Mouse (Mus musculus): ENCODE results near the gene Dvl1. TPM values are rescaled to one million over a fixed set of nuclear protein-coding genes. Genes with fewer than 3 reads are reported as not detected.
A peak's percentile ranks its signal among the peaks of the same experiment; 100 is the strongest.

Gene Dvl1
- polyA plus RNA-seq, 1 experiment from 2014 or later: 5.5 TPM

- WGBS: 93% methylated on average over 16 of the region's 16 CpGs
- no peak for ATAC-seq (ENCODE audit: low FRiP score, low TSS enrichment)
- H3K9me3 ChIP-seq (ENCODE audit: low read length): no peaks in the 10 kb centered on the region
These were observed 23.8 kb upstream of the Dvl1 start for GRCm38 (mm10) chr4:155823443-155823842.

GRCm38 (mm10) chr4:155829866-155830265 is 17.3 kb upstream of the Dvl1 start:
- Histone ChIP-seq H3K4me3 (ENCODE audit: low read length) (no peak overlapping the region), H3K4me2 (replicated peaks; ENCODE audit: low read depth, low read length) (no peak overlapping the region), H3K27ac (ENCODE audit: low read length) (no peak overlapping the region), H3K9me3 (ENCODE audit: low read length) (no peaks in the 10 kb centered on the region), H3K27me3 (ENCODE audit: insufficient read depth, low read length) (no peaks in the 10 kb centered on the region), H3K36me3 (ENCODE audit: insufficient read depth, low read length) (peaks cover 20% of the 10 kb centered on the region), H3K4me1 (ENCODE audit: insufficient read depth, low read length) (peaks cover 22% of the 10 kb centered on the region), H3K9ac (replicated peaks; ENCODE audit: low read length) (no peak overlapping the region)
- no peak for ATAC-seq (ENCODE audit: low FRiP score, low TSS enrichment)
- WGBS: 90% methylated on average over 4 of the region's 4 CpGs

More at GRCm38 (mm10) chr4:155823443-155823842, 23.8 kb upstream of the Dvl1 start:
- no peak overlapping the region for H3K4me3 ChIP-seq (ENCODE audit: low read length)
- no peak overlapping the region for H3K9ac ChIP-seq (replicated peaks; ENCODE audit: low read length)
- H3K27ac ChIP-seq (ENCODE audit: low read length): no peak overlapping the region
- H3K36me3 ChIP-seq (ENCODE audit: insufficient read depth, low read length): peaks cover 72% of the 10 kb centered on the region
- H3K4me1 ChIP-seq (ENCODE audit: insufficient read depth, low read length): no peaks in the 10 kb centered on the region
- H3K27me3 ChIP-seq (ENCODE audit: insufficient read depth, low read length): no peaks in the 10 kb centered on the region
- H3K4me2 ChIP-seq (replicated peaks; ENCODE audit: low read depth, low read length): no peak overlapping the region

DNA sequence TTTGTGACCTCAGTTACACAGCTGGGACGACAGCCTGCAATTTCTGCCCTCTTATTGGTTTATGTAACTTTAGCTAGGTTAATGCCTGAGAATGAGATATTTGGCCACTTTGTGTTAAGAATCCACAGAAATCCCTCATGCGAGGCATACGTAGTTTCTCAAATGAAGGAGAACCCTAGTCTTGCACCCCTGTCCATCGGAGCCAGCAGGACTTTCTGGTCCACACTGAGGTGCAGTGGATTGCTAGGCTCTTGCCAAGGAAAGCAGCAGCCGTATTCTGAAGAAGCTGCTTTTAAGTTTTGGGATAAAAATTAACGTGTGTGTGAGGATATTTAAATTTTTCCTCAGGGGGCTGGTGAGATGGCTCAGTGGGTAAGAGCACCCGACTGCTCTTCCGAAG is 16.6 kb upstream of the Dvl1 start:
- no peaks in the 10 kb centered on the region for H3K27me3 ChIP-seq (ENCODE audit: insufficient read depth, low read length)
- H3K4me3 ChIP-seq (ENCODE audit: low read length): peak overlapping the region; percentile 93
- ATAC-seq (ENCODE audit: low FRiP score, low TSS enrichment): no peak
- H3K4me1 ChIP-seq (ENCODE audit: insufficient read depth, low read length): peaks cover 22% of the 10 kb centered on the region
- 0 out of 2 replicates have a peak overlapping the region, but pooled peaks have one; percentile 44 for H3K27ac ChIP-seq (ENCODE audit: low read length)
- H3K36me3 ChIP-seq (ENCODE audit: insufficient read depth, low read length): peaks cover 13% of the 10 kb centered on the region; the same call in 1 of the 2 replicates
- H3K4me2 ChIP-seq (replicated peaks; ENCODE audit: low read depth, low read length): peak overlapping the region; percentile 96
- H3K9ac ChIP-seq (replicated peaks; ENCODE audit: low read length): no peak overlapping the region
- no peaks in the 10 kb centered on the region for H3K9me3 ChIP-seq (ENCODE audit: low read length)
- 48% methylated on average over 8 of the region's 8 CpGs for WGBS

DNA sequence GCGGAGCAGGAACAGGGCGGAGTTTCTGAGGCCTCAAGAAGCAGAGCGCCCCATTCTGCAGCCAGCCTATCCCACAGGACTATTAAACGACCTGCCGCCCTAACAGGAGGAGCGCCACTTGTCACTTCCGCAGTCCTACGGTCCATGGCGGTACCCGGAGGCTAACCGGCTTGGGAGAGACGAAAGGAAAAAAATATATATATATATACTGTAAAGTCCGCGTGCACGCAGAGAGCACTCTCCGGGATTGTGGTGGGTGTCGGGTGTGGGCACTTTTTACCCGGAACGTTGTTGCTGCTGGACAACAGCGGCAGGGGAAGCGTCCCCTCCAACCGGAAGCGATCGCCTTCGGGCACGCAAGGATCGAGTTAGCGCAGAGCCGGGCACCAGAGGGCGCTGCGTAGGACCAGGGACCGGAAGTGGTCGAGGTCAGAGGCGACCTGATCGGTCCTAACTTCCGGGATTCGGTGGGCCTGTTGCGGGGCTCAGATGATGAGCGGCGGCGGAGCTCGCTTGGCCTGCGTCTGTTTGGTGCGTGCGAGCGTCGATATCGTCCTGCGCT is 15.9 kb upstream of the Dvl1 start, which contains the start of gene Aurkaip1:
TSS of gene Aurkaip1 (plus strand) at position 68 of the 562 bp plus-strand sequence.
- Histone ChIP-seq H3K4me2 (replicated peaks; ENCODE audit: low read depth, low read length) (peak within 1 kb of the TSS; percentile 96), H3K9me3 (ENCODE audit: low read length) (no peaks in the 10 kb centered on the region), H3K36me3 (ENCODE audit: insufficient read depth, low read length) (0 out of 2 replicates have a peak, but pooled peaks cover 11% of the 10 kb centered on the region), H3K27ac (ENCODE audit: low read length) (peak within 1 kb of the TSS; percentile 94), H3K27me3 (ENCODE audit: insufficient read depth, low read length) (no peaks in the 10 kb centered on the region), H3K9ac (replicated peaks; ENCODE audit: low read length) (peak within 1 kb of the TSS; percentile 90), H3K4me3 (ENCODE audit: low read length) (peak within 1 kb of the TSS; percentile 93), H3K4me1 (ENCODE audit: insufficient read depth, low read length) (peaks cover 22% of the 10 kb centered on the region)
- WGBS: under 1% methylated on average over 49 of the region's 49 CpGs
- peak; percentile 94 for ATAC-seq (ENCODE audit: low FRiP score, low TSS enrichment)

GRCm38 (mm10) chr4:155831831-155832230 is 15.4 kb upstream of the Dvl1 start:
- Histone ChIP-seq H3K9me3 (ENCODE audit: low read length) (no peaks in the 10 kb centered on the region; the same call in 1 of the 2 replicates), H3K4me3 (ENCODE audit: low read length) (peak overlapping the region; percentile 93), H3K4me2 (replicated peaks; ENCODE audit: low read depth, low read length) (peak overlapping the region; percentile 96), H3K9ac (replicated peaks; ENCODE audit: low read length) (peak overlapping the region; percentile 90), H3K36me3 (ENCODE audit: insufficient read depth, low read length) (0 out of 2 replicates have a peak, but pooled peaks cover 11% of the 10 kb centered on the region), H3K4me1 (ENCODE audit: insufficient read depth, low read length) (peaks cover 22% of the 10 kb centered on the region), H3K27ac (ENCODE audit: low read length) (peak overlapping the region; percentile 94), H3K27me3 (ENCODE audit: insufficient read depth, low read length) (no peaks in the 10 kb centered on the region)
- WGBS: 1% methylated on average over 25 of the region's 25 CpGs
- peak; percentile 20 for ATAC-seq (ENCODE audit: low FRiP score, low TSS enrichment)

DNA sequence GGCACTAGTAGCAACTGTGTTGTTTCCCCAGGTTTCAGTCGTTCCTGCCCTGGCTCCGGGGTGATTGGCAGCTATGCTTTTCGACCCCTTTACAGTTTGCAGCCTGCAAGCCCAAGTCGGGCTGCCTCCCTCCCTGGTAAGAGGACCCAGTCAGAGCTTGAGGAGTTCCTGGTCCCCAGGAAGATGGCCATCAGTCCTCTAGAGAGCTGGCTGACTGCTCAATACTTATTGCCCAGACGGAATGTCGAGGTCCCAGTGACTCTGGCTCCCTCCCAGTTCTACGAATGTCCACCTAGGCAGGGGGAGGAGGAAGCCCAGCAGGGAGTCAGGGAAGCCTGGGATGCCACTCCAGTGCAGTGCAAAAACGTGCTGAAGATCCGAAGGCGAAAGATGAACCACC is 14.9 kb upstream of the Dvl1 start:
- Histone ChIP-seq H3K36me3 (ENCODE audit: insufficient read depth, low read length) (0 out of 2 replicates have a peak, but pooled peaks cover 7% of the 10 kb centered on the region), H3K27ac (ENCODE audit: low read length) (peak overlapping the region; percentile 94; the same call in 1 of the 2 replicates), H3K4me3 (ENCODE audit: low read length) (peak overlapping the region; percentile 93), H3K9ac (replicated peaks; ENCODE audit: low read length) (peak overlapping the region; percentile 90), H3K9me3 (ENCODE audit: low read length) (no peaks in the 10 kb centered on the region; the same call in 1 of the 2 replicates), H3K4me1 (ENCODE audit: insufficient read depth, low read length) (peaks cover 22% of the 10 kb centered on the region), H3K27me3 (ENCODE audit: insufficient read depth, low read length) (no peaks in the 10 kb centered on the region), H3K4me2 (replicated peaks; ENCODE audit: low read depth, low read length) (peak overlapping the region; percentile 96)
- no peak for ATAC-seq (ENCODE audit: low FRiP score, low TSS enrichment)
- 50% methylated on average over 10 of the region's 10 CpGs for WGBS

DNA sequence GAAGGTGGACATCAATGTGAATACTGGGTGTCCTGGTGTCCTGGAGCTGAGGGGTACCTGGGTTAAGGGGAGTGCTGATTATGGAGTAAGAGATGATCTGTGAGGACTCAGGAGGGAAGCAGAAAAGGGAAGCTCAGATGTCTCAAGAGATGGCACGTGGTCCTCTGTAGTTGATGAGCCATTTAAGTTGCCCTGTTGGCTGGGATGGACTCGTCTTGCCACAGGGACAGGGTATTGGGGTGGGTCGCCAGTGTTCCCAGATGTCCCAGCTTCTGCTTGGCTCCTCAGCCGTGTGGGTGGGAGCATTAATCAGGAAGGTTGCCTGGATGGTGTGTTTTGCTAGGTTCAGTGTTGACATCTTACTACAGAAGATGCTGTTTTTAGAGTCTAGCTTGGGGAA is 14.0 kb upstream of the Dvl1 start:
- ATAC-seq (ENCODE audit: low FRiP score, low TSS enrichment): no peak
- Histone ChIP-seq H3K4me3 (ENCODE audit: low read length) (no peak overlapping the region), H3K4me2 (replicated peaks; ENCODE audit: low read depth, low read length) (no peak overlapping the region), H3K4me1 (ENCODE audit: insufficient read depth, low read length) (peaks cover 22% of the 10 kb centered on the region), H3K27ac (ENCODE audit: low read length) (no peak overlapping the region), H3K9ac (replicated peaks; ENCODE audit: low read length) (no peak overlapping the region), H3K27me3 (ENCODE audit: insufficient read depth, low read length) (no peaks in the 10 kb centered on the region), H3K36me3 (ENCODE audit: insufficient read depth, low read length) (0 out of 2 replicates have a peak, but pooled peaks cover 3% of the 10 kb centered on the region), H3K9me3 (ENCODE audit: low read length) (no peaks in the 10 kb centered on the region; the same call in 1 of the 2 replicates)
- 87% methylated on average over 4 of the region's 4 CpGs for WGBS

GRCm38 (mm10) chr4:155833836-155834235 is 13.4 kb upstream of the Dvl1 start:
- Histone ChIP-seq H3K27ac (ENCODE audit: low read length) (peak overlapping the region; percentile 63; the same call in 1 of the 2 replicates), H3K4me3 (ENCODE audit: low read length) (0 out of 2 replicates have a peak overlapping the region, but pooled peaks have one; percentile 2), H3K4me1 (ENCODE audit: insufficient read depth, low read length) (peaks cover 24% of the 10 kb centered on the region), H3K4me2 (replicated peaks; ENCODE audit: low read depth, low read length) (0 out of 2 replicates have a peak overlapping the region, but pooled peaks have one; percentile 13), H3K27me3 (ENCODE audit: insufficient read depth, low read length) (no peaks in the 10 kb centered on the region), H3K9ac (replicated peaks; ENCODE audit: low read length) (0 out of 2 replicates have a peak overlapping the region, but pooled peaks have one; percentile 9), H3K9me3 (ENCODE audit: low read length) (no peaks in the 10 kb centered on the region; the same call in 1 of the 2 replicates), H3K36me3 (ENCODE audit: insufficient read depth, low read length) (0 out of 2 replicates have a peak, but pooled peaks cover 3% of the 10 kb centered on the region)
- 26% methylated on average over 2 of the region's 2 CpGs for WGBS
- ATAC-seq (ENCODE audit: low FRiP score, low TSS enrichment): peak; percentile 40; the same call in 1 of the 2 replicates

DNA sequence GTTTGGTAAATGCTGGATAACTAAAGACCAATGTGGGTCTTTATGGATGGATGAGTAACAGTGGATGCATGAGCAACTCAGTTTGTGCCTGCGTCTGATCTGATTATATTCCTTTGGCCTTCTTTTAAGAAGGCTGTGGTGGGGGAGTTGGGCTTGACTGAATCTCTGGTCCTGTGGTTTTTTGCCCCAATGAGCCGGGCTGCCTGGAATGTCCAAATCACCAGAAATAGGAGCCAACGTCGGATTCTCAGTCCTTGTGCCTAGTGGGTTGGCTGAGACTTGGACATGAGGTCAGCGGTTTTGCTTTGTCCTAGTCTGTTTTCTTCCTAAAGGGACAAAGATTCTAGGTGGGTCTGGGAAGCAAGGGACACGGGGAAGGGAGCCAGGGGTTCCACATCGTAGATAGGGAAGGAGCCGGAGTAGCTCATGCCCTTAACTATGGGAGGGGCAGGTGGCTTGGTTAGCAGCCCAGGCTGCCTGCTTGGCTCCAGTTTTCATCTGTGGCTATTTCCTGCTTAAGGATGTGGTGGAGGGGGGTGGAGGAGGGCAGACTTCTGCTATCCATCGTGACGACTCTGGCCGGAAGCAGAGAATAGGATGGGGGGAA is 9.7 kb upstream of the Dvl1 start:
- H3K27ac ChIP-seq (ENCODE audit: low read length): no peak overlapping the region; the same call in 1 of the 2 replicates
- H3K4me2 ChIP-seq (replicated peaks; ENCODE audit: low read depth, low read length): no peak overlapping the region
- H3K4me1 ChIP-seq (ENCODE audit: insufficient read depth, low read length): peaks cover 47% of the 10 kb centered on the region
- WGBS: 70% methylated on average over 11 of the region's 11 CpGs
- no peaks in the 10 kb centered on the region; the same call in 1 of the 2 replicates for H3K9me3 ChIP-seq (ENCODE audit: low read length)
- peaks cover 4% of the 10 kb centered on the region; the same call in 1 of the 2 replicates for H3K36me3 ChIP-seq (ENCODE audit: insufficient read depth, low read length)
- no peak overlapping the region for H3K4me3 ChIP-seq (ENCODE audit: low read length)
- H3K27me3 ChIP-seq (ENCODE audit: insufficient read depth, low read length): no peaks in the 10 kb centered on the region
- H3K9ac ChIP-seq (replicated peaks; ENCODE audit: low read length): no peak overlapping the region
- no peak for ATAC-seq (ENCODE audit: low FRiP score, low TSS enrichment)

Measured in kidney, embryonic 16.5 days (tissue).